Mouse (Mus musculus): ENCODE measurements around the gene Nemp1.

Gene Nemp1

DNA sequence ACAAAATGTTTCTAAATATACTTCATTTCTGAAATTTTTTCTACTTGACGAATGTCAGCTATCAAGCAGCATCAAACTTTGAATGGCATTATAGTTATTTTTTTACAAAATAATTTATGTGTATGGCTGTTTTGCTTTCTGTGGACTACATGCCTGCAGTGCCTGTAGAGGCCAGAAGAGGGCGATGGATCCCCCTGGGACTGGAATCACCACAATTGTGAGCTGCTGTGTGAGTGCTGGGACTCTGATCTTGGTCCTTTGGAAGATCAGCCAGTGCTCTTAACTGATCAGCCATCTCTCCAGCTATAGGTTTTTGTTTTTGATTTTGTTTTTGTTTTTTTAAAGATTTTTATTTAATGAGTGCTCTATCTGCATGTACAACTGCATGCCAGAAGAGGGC is 4.6 kb downstream of the Nemp1 start:
- DNase-seq (ENCODE audit: low read depth, low spot score) = no peak

DNA sequence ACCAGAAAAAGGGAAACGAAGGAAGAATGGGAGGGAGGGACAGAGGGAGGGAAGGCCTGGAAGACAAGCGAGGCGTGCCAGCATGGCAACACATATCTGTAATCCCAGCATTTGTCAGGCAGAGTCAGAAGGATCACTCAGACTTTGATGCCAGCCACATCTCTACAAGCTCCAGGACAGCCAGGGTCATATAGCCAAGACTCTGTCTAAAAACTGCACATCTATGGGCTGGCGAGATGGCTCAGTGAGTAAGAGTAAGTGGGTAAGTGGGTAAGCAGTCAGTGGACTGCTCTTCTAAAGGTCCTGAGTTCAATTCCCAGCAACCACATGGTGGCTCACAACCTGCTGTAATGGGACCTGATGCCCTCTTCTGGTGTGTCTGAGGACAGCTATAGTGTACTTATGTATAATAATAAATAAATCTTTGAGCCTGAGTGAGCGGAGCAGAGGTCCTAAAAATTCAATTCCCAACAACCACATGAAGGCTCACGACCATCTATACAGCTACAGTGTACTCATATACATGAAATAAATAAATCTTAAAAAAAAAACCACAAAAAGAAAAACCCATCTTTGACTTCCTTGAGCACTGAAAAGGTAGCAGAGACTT is 7.5 kb downstream of the Nemp1 start:
- DNase-seq (ENCODE audit: low read depth, low spot score) = no peak

DNA sequence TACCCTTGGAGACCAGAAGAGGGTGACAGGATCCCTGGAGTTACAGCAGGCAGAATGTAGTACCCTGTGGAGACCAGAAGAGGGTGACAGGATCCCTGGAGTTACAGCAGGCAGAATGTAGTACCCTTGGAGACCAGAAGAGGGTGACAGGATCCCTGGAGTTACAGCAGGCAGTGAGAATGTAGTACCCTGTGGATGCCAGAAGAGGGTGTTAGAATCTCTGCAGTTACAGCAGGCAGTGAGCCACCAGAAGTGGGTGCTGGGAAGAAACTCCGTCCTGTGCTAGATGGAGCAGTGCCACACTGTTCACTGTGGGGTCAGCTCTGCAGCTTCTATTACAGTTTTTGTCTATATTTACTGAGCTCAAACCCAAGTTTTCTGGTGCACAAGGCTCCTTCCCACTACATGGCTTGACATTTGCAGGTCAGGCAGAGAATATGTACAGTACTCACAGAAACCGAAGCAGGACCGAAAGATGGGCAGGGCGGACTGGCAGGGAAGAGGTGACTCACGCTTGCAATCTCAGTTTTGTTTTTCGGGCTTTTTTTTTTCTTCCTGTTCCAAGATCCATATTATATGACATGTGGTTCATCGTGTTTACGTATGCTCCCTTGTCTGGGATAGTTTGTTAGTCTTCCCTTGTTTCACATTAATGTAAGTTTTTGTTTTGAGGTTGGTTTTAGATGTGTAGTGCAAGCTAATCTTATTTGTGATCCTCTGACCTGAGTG is 8.3 kb downstream of the Nemp1 start:
- DNase-seq (ENCODE audit: low read depth, low spot score) = peak; percentile 80

DNA sequence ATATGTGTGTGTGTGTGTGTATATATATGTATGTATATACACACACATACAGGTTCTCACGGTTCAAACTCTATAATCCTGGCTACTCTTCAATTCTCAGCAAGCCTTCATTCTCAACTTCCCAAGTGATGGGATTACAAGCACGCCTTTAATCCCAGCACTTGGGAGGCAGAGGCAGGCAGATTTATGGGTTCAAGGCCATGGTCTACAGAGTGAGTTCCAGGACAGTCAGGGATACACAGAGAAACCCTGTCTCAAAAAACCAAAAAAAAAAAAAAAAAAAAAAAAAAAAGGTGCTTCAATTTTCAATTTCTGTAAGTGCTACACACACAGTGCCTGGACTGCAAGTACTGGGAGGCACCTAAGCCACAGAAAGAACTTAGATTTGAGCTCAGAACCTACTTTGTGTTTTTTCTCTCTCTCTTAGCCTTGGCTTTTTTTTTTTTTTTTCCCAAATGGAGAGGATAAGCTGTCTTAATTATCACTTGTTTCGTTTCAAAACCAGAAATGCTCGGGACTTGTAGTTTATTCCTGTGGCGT is 9.2 kb downstream of the Nemp1 start:
- DNase-seq (ENCODE audit: low read depth, low spot score) = no peak

DNA sequence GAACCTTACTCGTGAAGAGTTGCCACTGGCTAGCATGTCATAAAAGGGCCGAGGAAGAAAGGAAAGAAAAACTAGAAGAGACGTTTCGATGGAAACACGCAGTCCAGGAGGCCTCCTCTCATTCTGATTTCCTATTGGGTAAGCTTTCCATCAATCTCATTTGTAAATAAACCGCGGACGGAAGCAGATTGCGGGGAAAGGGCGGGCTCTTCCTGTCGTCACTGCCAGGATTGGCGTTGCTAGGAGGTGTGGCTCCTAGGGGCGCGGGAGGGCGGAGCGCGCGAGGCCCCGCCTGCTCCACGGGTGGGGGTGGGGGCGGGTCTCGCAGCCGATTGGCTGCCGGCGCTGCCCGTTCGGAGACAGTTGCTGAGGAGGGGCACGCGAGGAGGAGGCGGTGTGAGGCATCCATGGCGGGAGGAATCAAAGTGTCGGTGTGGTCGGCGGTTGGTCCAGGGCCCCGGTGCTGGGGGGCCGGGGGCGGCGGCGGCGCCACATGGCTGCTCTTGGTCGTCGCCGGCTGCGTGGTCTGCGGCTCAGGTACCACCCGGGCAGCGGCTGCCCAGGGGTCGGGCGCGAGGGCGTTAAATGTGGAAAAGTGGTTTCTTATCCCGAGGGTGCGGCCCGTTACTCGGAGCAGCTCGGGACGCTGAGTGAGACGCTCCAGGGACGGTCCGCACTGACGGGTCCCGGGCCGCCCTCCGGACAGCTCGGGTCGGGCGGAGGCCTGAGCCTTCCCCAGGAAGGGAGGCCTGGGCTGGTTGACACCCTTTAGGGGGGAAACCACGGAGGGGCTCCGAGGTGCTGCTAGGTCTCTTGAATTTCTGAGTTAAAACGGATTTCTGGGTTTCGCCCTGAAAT is 10.2 kb downstream of the Nemp1 start:
- DNase-seq (ENCODE audit: low read depth, low spot score) = peak; percentile 96

DNA sequence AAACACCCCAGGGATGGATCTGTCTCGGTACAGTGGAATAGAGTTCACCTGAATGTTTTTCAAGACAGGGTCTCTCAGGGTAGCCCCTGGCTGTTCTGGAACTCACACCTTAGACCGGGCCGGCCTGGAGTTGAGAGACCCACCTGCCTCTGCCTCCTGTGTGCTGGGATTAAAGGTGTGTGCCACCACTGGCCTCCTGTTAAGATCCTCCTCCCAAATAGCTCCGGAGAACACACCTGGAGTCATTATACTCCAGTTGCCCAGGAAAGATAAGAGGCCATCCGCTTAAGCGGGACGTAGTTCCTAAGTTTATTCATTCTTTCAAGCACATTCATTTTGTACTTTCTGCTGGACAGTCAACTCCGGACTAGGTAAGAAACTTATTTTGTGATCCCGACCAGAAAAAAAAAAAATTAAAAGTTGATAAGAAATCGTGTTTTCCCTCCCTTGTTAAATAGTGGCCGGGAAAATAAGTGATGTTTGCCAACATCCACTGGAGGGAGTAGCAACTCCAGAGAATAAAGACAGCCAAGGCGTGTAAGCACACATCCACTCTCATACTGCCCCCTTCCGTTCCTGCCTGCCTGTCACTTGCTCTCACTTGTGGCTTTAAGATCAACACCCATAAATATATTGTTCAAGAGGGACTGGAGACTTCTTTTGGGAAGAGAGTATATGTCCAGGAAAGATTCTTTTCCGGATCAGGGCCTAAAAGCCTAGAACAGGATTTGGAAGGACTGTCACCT is 11.1 kb downstream of the Nemp1 start:
- no peak for DNase-seq (ENCODE audit: low read depth, low spot score)

DNA sequence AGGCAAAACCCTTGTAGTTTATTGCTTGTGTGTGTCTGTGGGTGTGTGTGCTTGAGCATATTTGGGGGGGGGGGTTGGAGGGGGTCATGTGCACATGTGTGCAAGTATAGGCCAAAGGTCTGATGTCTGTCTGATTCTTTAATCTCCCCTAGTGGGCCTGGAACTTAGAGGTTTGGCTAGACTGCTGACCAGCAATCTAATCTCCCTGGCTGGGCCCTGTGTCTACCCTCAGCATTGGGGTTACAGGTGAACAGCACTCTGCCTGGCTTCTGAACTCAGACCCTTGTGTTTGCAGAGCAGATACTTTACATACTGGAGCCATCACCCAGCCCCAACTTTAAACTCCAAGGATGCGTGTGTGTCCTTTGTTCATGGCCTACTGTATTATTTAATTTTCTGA is 12.5 kb downstream of the Nemp1 start:
- no peak for DNase-seq (ENCODE audit: low read depth, low spot score)

DNA sequence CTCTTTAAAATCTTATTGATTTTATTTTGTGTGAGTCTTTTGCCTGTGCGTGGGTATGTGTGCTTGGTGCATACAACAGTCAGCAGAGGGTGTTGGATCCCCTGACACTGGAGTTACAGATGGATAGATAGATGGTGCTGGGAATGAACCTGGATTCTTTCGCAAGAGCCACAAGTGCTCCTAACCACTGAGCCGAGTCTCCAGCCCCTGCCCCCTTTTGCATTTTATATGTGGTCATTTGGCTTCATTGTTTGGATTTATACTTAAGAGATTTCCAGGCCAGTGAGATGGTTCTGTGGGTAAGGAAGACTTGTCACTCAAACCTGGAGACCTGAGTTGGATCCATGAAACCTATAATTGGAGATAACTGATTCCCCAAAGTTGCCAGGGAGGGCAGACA is 13.2 kb downstream of the Nemp1 start:
- no peak for DNase-seq (ENCODE audit: low read depth, low spot score)

DNA sequence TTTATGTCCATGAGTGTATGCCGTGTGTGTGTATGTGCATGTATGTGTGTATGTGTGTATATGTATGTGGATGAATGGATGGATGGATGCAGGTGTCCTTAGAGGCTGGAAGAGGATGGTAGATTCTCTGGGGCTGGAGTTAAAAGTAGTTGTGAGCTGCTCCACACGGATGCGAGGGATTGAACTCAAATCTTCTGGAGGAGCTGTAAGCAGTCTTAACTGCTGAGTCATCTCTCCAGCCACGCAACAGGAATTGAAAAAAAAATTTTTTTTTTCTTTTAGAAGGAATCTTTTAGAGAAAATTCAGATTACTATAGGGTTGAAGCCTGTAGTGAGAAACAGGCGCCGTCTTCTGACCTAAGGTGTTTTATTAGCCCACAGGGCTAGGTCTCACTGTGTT is 16.2 kb downstream of the Nemp1 start:
- DNase-seq (ENCODE audit: low read depth, low spot score) = no peak

DNA sequence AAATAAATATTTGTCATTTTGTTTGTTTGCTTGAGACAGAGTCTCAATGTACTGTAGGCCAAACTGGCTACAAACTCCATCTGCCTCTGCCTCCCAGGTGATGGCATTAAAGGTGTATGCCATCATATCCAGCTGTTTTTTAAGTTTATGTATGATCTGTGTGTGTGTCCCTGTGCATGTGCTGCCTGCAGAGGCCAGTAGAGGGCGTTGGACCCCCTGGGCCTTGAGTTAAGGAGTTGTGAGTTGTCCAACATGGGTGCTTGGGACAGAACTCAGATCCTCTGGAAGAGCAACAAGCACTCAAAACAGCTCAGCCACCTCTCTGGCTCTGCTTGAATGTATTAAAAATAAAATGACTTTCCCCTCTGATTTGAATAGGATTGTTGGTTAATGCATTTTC is 24.4 kb downstream of the Nemp1 start:
- DNase-seq (ENCODE audit: low read depth, low spot score) = no peak

DNA sequence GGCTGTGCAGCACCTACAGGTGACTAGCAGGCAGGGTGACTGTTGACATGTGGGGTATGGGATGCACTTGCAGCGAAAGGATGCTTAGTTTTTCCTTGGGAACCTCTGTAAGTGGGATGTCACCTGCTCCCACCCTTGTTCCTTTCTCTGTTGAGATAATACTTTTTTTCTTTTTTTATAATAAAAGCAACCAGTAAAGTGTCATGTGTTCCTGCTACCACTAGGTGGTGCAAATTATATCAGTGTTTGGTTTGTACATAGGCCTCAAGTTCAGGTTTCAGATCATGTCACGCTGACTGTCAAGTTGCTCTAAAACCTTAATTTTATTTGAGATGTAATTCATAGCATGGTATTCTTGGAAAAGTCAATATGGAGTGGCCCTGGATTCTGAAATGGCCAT is 27.9 kb downstream of the Nemp1 start:
- no peak for DNase-seq (ENCODE audit: low read depth, low spot score)

DNA sequence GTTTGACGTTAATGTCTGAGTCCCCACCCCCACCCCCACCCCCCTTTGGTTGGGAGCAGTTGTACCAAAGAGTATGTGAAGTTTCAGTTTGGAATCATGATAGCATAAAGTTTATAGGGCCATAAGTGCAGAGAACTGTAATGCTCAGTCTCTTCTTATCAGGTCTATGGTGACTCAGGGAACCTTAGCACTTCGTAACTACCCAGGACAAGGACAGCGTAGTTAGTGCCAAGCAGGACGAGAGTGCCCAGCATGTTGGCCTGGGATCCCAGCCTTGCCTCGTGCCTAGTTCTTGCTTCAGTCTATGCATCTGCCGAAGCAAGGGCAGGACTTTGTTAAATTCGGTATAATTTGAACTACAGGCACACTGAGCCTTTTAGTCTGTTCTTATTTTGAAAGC is 29.1 kb downstream of the Nemp1 start:
- no peak for DNase-seq (ENCODE audit: low read depth, low spot score)

DNA sequence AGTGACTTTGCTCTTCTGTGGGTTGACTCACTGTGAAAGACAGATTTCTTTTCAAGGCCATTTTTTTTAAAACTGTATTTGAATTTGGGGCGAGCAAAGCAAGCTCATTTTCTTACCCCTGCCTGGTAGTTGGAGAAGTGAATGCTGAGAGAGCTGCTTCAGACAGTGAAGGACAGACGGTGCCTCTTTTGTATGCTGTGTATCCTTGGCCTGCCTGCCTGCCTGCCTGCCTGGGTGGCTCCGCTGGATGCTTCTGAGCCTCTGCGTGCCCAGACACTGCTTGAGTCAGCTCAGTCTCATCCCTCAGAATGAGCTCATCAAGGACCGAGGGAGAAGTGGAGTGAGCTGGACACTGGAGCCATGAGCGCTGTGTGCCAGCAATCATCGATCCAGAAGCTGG is 32.3 kb downstream of the Nemp1 start:
- no peak for DNase-seq (ENCODE audit: low read depth, low spot score)

DNA sequence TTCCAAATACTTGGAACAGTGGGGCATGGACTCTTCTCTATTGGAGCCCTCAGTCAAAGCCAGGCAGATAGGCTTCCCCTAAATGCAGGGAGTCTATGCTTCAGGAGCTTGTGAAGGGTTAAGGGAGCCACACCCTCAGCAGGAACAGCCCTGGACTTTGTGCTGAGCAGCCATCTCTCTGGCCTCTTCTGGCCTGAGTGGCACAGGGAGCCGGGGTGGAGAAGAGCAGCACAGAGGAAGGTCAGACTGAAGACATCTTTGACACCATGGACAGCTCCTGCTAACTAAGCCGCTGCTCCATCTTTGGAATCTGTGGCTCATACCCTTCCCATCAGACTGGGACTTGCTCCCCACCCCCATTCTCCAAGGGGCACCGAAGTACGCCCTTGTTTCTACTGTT is 36.6 kb downstream of the Nemp1 start:
- DNase-seq (ENCODE audit: low read depth, low spot score) = no peak

DNA sequence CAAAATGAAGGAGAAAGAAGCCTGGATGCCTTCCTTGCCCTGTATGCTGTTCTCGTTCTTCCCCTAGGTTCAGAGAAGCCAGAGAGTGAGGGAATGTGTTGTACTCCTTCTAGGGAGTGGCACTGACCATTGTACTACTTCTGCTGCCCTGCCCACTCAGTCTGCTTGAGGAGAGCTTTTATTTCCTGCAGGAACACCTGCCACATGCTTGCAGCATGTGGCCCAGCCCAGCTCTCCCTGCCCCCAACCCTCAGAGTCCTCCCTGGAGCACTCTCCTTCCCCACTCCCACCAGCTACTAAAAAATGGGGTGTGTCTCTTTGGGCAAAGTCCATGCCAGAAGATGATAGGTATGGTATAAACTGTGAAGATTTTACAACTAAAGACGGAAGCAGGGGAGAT is 37.6 kb downstream of the Nemp1 start:
- DNase-seq (ENCODE audit: low read depth, low spot score) = no peak

DNA sequence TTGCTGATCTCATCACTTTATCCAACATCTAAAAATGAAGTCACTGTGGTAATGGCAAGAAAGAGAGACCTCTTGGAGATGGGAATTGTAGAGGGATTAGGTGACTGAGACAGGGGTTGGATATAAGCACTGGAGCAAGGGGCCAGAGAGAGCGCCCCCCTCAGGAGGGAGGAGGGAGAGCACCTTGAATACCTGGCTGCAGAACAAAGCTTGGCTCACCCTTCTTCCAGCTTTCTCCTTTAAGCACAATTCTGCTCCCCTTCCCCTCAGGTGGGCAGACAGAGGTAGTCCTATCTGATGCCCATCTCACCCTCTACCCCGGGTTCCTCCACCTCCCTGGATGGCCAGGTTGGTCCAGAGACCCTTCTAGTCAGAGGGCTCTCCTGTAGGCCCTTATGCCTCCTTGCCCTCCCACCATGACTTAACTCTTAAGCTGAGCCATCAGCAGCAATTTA is 38.1 kb downstream of the Nemp1 start, which contains the start of gene Myo1a:
TSS of gene Myo1a (plus strand) at position 405 of the 455 bp plus-strand sequence.
- no peak for DNase-seq (ENCODE audit: low read depth, low spot score)

DNA sequence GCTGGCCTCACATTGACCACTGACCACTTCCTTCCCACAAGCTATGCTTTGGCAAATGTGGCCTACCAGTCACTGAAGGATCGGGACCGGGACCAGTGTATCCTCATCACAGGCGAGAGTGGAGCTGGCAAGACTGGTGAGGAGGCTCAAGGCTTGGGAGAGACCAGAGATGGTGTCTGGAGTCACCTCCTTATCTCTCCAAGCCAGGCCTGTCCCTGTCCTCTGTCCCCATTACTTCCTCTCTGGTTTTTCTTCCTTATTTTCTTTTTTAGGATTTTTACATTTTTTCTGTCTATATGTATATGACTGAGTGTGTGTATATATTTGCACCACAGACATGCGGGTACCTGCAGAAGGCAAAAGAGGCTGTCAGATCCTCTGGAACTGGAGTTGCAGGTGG is 39.1 kb downstream of the Nemp1 start:
- no peak for DNase-seq (ENCODE audit: low read depth, low spot score)

DNA sequence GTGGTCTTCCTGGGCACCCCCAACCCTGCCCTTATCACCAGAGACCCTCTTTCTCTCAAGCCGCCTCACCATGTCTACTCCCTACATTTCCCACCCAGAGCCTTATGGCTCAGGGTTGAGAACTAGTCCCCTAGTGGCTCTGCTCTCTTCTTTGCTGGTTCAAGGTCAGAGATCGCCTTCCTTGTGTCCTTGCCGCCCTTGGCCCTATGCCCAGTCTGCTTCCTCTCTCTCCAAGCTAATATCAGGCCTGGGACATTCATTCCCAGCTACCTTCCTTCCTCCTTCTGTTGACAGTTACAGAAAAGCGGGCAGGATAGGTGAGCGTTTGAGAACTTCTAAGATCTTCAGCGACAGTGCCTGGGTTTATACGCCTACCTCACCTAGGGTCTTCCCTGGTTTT is 41.0 kb downstream of the Nemp1 start:
- DNase-seq (ENCODE audit: low read depth, low spot score) = no peak

DNA sequence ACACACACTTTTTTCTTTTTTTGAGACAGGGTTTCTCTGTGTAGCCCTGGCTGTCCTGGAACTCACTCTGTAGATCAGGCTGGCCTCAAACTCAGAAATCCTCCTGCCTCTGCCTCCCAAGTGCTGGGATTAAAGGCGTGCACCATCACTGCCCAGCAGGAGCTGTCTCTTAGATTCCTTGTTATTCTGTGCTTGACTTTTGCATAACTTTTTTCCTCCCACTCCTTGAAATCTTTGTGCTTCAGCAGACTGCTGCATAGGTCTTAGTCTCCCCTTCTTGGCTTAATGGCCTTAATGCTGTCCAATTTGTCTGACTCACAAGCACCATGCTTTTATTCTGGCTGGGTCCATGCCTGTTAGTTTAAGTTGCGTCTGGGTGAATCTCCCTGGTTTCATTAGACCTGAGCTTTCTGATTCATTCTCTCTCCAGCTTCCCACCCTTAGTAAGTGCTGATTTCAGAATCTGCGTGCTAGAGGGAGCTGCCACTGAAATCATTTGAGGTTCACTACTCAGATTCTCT is 42.2 kb downstream of the Nemp1 start:
- no peak for DNase-seq (ENCODE audit: low read depth, low spot score)

DNA sequence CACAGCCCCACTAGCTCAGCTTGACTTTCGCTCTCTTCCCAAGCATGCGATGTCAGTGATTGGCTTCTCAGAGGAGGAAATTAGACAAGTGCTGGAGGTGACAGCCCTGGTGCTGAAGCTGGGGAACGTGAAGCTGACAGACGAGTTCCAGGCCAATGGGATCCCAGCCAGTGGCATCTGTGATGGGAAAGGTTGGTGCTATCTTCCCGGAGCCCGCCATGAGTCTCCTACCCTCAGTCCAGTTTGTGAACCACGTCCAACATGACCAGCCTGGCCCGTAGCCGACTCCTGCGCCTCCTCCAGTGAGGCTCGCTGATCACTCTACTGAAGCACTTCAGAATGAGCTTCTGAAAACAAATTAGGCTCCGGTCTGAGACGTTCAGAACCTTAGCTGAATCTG is 43.6 kb downstream of the Nemp1 start:
- DNase-seq (ENCODE audit: low read depth, low spot score) = no peak

DNA sequence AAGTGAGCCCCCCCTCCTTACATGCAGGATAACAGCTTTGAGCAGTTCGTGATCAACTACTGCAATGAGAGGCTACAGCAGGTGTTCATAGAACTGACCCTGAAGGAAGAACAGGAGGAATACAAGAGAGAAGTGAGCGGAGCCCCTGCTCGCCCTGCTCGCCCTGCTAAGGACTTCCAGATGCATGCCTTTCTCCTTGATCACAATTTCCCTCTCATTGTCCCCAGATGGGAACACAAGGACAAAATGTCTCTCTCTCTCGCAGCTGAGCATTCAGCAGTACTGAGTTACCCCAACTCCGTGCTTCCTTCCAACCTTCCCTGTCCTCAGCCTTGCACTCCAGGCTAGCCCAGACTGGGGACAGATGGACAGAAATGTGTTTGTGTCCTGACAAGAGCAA is 46.0 kb downstream of the Nemp1 start:
- no peak for DNase-seq (ENCODE audit: low read depth, low spot score)
